Mouse (Mus musculus): ENCODE results near the gene Vti1a. TPM values are rescaled to one million over a fixed set of nuclear protein-coding genes. Genes with fewer than 3 reads are reported as not detected.

Gene Vti1a
- polyA plus RNA-seq, 1 experiment from 2014 or later: 33.4 TPM

DNA sequence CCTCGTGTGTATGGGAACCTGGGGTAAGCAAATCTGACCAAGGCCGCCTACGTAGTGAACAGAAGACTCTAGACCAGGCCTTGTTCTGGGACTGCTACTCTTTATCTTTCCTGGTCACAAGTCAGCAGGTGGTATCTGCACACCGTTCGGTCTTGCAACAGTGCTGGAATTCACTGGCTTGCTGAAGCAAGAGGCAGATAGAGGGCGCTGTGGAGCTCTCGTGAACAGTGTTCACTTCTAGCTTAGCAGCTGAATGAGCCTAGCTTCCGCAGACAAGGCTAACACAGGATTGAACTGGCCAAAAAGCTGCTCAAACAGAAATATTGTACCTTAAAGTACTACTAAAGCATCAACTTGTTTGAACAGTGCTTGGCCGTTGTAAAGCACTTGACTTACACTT, 229.4 kb downstream of the Vti1a start:
- Histone ChIP-seq H3K27ac (no peak overlapping the region), H3K36me3 (no peaks in the 10 kb centered on the region), H3K27me3 (peaks cover 9% of the 10 kb centered on the region; the same call in 1 of the 2 replicates), H3K9ac (replicated peaks) (no peak overlapping the region), H3K4me1 (replicated peaks) (peaks cover 14% of the 10 kb centered on the region; the same call in 1 of the 2 replicates), H3K9me3 (no peaks in the 10 kb centered on the region), H3K4me3 (replicated peaks) (no peak overlapping the region), H3K4me2 (no peak overlapping the region)
- 27% methylated on average over 9 of the region's 9 CpGs for WGBS
- no peak; the same call in 1 of the 2 replicates for ATAC-seq (ENCODE audit: insufficient number of reproducible peaks, insufficient read depth, low FRiP score, low TSS enrichment, low read depth)

DNA sequence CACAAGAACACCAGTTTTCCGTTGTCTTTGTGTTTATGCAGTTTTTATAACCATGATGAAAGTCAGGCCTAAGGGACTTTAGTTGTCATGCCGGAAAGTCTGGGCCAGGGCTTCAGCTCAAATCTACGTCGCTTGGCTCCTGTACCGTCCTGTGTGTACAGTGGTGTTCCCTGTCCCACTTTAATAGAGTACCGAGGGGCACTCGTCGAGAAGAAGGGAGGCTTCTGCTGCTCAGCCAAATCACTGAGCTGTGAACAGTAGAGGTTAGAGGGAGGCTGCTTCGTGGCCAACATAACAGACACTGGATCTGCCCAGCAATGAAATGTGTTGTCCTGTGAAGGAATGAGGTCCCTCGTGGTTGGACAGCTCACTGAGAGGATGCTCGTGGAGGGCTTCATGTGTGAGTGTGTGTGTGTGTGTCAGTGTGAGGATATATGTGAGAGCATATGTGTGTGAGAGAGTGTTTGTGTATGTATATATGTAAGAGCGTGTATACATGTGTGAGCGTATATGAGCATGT, 230.0 kb downstream of the Vti1a start:
- Histone ChIP-seq H3K9me3 (no peaks in the 10 kb centered on the region), H3K4me1 (replicated peaks) (peaks cover 17% of the 10 kb centered on the region), H3K27ac (no peak overlapping the region), H3K4me2 (no peak overlapping the region), H3K36me3 (no peaks in the 10 kb centered on the region), H3K9ac (replicated peaks) (no peak overlapping the region), H3K4me3 (replicated peaks) (no peak overlapping the region), H3K27me3 (peaks cover 9% of the 10 kb centered on the region; the same call in 1 of the 2 replicates)
- WGBS: 78% methylated on average over 13 of the region's 13 CpGs
- ATAC-seq (ENCODE audit: insufficient number of reproducible peaks, insufficient read depth, low FRiP score, low TSS enrichment, low read depth): no peak

DNA sequence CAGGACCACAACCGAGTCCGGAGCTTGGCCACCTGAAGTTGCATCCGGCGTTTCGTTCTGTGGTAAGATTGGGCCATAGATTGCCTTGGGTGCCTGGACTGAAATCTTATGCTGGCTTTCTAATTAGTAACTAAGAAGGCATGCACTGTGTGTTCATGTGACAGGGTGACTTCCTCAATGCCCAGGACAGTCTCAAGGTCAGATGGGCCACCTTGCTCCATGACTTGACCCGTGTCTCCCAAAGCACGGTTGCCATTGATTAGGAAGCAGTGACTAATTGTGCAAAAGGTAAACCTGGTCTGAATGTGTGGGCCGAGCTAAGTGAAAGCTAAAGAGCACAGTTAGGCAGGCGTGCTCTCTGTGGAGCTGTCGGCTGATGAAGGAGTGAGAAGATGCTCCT, 232.1 kb downstream of the Vti1a start:
- WGBS: 90% methylated on average over 10 of the region's 10 CpGs
- H3K9ac ChIP-seq (replicated peaks): no peak overlapping the region
- peaks cover 26% of the 10 kb centered on the region for H3K4me1 ChIP-seq (replicated peaks)
- H3K4me2 ChIP-seq: no peak overlapping the region
- H3K27ac ChIP-seq: no peak overlapping the region
- H3K36me3 ChIP-seq: no peaks in the 10 kb centered on the region
- ATAC-seq (ENCODE audit: insufficient number of reproducible peaks, insufficient read depth, low FRiP score, low TSS enrichment, low read depth): no peak
- H3K4me3 ChIP-seq (replicated peaks): no peak overlapping the region
- no peaks in the 10 kb centered on the region for H3K9me3 ChIP-seq
- H3K27me3 ChIP-seq: no peaks in the 10 kb centered on the region

DNA sequence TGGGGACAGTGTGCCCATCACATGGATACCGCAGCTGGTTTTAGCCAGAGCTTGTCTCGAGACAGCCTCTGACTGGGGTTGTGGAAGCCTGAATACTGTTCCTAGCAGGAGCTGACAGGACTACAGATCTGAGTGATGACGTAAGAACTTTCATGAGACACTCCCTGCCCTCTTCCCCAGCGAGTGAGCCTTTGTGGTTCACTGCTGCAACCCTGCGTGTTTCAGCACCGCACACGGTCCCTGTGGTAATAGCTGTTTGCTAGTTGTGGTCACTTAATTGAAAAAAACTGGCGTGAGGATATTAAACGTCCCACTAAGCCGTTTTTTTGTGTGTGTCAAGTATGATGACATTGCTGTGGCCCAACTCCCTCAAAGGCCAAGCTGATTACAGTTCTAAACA, 232.6 kb downstream of the Vti1a start:
- Histone ChIP-seq H3K36me3 (no peaks in the 10 kb centered on the region), H3K9ac (replicated peaks) (no peak overlapping the region), H3K9me3 (no peaks in the 10 kb centered on the region), H3K4me3 (replicated peaks) (no peak overlapping the region), H3K27me3 (no peaks in the 10 kb centered on the region), H3K4me2 (no peak overlapping the region), H3K27ac (no peak overlapping the region), H3K4me1 (replicated peaks) (peaks cover 26% of the 10 kb centered on the region)
- WGBS: 67% methylated on average over 10 of the region's 10 CpGs
- no peak for ATAC-seq (ENCODE audit: insufficient number of reproducible peaks, insufficient read depth, low FRiP score, low TSS enrichment, low read depth)

DNA sequence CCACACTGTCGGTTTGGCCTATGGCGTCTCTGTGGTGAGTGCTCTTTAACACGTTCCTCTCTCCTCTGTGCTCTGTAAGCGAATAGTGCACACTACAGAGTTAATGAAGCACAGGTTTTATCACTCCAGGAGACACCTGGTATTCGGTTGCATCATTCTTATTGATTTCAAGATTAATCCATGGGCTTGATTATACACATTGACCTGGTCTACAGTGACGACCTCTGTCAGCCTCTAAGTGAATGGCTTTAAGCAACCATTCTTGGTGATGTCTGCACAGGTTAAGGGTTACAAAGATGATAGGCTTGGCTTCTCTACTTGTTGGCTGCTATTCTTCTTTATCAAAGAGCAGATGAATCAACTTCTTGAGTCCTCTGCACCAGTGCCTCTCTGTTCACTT, 234.1 kb downstream of the Vti1a start:
- Histone ChIP-seq H3K36me3 (no peaks in the 10 kb centered on the region), H3K4me1 (replicated peaks) (peaks cover 32% of the 10 kb centered on the region), H3K27me3 (no peaks in the 10 kb centered on the region), H3K27ac (no peak overlapping the region), H3K4me2 (no peak overlapping the region), H3K9ac (replicated peaks) (no peak overlapping the region), H3K9me3 (no peaks in the 10 kb centered on the region), H3K4me3 (replicated peaks) (no peak overlapping the region)
- ATAC-seq (ENCODE audit: insufficient number of reproducible peaks, insufficient read depth, low FRiP score, low TSS enrichment, low read depth): no peak
- WGBS: 81% methylated on average over 6 of the region's 6 CpGs

DNA sequence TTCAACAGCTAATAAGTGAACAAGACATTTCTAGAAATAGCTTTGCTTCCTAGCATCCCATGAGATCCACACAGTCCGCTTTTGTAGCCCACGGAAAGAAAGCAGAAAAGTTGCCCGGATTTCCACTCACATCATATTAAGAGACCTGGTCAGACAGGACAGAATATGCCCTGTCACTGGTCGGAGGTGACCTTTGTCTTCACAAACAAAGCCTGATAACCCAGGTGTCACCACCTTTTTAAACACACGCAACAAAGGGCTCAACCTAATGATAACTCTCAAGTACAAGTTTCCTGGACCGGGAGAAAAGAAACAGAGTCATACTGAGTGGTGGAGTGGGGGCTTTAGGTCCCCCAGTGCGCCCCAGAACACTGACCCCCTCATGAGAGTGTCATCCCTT, 236.2 kb downstream of the Vti1a start:
- no peak overlapping the region for H3K9ac ChIP-seq (replicated peaks)
- no peak for ATAC-seq (ENCODE audit: insufficient number of reproducible peaks, insufficient read depth, low FRiP score, low TSS enrichment, low read depth)
- no peaks in the 10 kb centered on the region for H3K9me3 ChIP-seq
- H3K4me1 ChIP-seq (replicated peaks): peaks cover 41% of the 10 kb centered on the region
- H3K4me3 ChIP-seq (replicated peaks): no peak overlapping the region
- H3K27ac ChIP-seq: no peak overlapping the region
- no peaks in the 10 kb centered on the region for H3K36me3 ChIP-seq
- no peak overlapping the region for H3K4me2 ChIP-seq
- H3K27me3 ChIP-seq: no peaks in the 10 kb centered on the region
- 82% methylated on average over 7 of the region's 7 CpGs for WGBS

DNA sequence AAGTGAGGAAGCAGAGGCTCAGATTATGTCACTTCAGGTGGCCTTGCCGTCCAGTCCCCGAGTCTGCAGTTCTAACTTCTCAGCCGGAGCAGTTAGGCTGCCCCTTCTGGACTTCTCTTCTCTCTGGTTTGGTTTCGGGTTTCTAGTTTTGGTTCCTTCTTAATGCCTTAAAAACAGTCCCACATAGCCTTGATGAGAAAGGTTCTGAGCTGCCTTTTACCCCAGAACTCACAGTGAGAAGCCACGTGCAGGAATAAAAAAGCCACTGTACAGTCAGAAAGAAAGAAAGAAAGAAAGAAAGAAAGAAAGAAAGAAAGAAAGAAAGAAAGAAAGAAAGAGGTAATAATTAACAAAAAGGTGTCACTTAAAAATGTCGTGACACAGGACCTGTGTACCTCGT, 236.8 kb downstream of the Vti1a start:
- Histone ChIP-seq H3K27ac (no peak overlapping the region), H3K36me3 (no peaks in the 10 kb centered on the region), H3K4me1 (replicated peaks) (peaks cover 41% of the 10 kb centered on the region), H3K9ac (replicated peaks) (no peak overlapping the region), H3K4me2 (no peak overlapping the region), H3K4me3 (replicated peaks) (no peak overlapping the region), H3K27me3 (no peaks in the 10 kb centered on the region), H3K9me3 (no peaks in the 10 kb centered on the region)
- ATAC-seq (ENCODE audit: insufficient number of reproducible peaks, insufficient read depth, low FRiP score, low TSS enrichment, low read depth): no peak
- WGBS: 60% methylated on average over 7 of the region's 7 CpGs

DNA sequence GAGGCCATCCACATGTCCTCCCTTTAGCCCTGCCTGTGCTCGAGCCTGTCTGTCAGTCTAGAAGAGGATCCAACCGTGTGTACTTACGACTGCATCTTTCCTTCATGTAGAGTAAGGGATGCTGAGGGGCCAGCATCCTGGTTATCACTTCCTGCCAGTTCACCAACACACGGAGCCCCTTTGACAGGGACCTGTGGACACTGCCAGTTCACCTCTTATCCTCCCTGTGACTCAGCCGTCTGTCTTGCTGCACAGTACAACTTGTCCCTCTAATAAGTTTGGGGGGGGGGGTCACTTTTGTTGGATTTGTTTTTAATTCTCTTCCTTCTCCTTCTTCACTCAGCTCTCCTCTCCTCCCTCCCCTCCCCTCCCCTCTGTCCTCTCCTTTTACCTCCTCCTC, 238.2 kb downstream of the Vti1a start:
- H3K27me3 ChIP-seq: no peaks in the 10 kb centered on the region
- no peak overlapping the region for H3K4me2 ChIP-seq
- WGBS: 55% methylated on average over 5 of the region's 5 CpGs
- no peak overlapping the region for H3K27ac ChIP-seq
- no peaks in the 10 kb centered on the region for H3K36me3 ChIP-seq
- H3K9me3 ChIP-seq: no peaks in the 10 kb centered on the region
- no peak overlapping the region for H3K4me3 ChIP-seq (replicated peaks)
- peaks cover 38% of the 10 kb centered on the region for H3K4me1 ChIP-seq (replicated peaks)
- ATAC-seq (ENCODE audit: insufficient number of reproducible peaks, insufficient read depth, low FRiP score, low TSS enrichment, low read depth): no peak
- no peak overlapping the region for H3K9ac ChIP-seq (replicated peaks)

DNA sequence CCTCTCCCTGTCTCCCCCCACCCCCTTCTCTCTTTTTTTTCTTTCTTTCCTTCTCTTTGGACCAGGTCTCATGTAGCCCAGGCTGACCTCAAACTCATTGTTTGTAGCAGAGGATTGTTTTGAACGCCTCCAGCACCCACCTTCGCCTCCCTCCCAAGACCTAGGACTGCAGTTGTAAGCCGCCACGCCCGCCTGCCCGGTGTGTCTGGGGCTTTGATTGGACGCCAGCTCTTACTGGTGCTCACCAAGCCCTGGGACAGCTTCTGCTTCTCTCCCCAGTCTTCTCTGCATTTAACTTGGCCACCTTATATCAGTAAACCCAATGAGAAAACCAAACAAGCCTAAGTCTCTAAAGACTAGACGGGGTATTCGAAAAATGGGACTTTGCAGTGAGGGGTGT, 238.6 kb downstream of the Vti1a start:
- Histone ChIP-seq H3K36me3 (no peaks in the 10 kb centered on the region), H3K9me3 (no peaks in the 10 kb centered on the region), H3K9ac (replicated peaks) (no peak overlapping the region), H3K27me3 (no peaks in the 10 kb centered on the region), H3K4me3 (replicated peaks) (no peak overlapping the region), H3K27ac (no peak overlapping the region), H3K4me2 (no peak overlapping the region), H3K4me1 (replicated peaks) (peaks cover 42% of the 10 kb centered on the region)
- WGBS: 72% methylated on average over 9 of the region's 9 CpGs
- ATAC-seq (ENCODE audit: insufficient number of reproducible peaks, insufficient read depth, low FRiP score, low TSS enrichment, low read depth): no peak

DNA sequence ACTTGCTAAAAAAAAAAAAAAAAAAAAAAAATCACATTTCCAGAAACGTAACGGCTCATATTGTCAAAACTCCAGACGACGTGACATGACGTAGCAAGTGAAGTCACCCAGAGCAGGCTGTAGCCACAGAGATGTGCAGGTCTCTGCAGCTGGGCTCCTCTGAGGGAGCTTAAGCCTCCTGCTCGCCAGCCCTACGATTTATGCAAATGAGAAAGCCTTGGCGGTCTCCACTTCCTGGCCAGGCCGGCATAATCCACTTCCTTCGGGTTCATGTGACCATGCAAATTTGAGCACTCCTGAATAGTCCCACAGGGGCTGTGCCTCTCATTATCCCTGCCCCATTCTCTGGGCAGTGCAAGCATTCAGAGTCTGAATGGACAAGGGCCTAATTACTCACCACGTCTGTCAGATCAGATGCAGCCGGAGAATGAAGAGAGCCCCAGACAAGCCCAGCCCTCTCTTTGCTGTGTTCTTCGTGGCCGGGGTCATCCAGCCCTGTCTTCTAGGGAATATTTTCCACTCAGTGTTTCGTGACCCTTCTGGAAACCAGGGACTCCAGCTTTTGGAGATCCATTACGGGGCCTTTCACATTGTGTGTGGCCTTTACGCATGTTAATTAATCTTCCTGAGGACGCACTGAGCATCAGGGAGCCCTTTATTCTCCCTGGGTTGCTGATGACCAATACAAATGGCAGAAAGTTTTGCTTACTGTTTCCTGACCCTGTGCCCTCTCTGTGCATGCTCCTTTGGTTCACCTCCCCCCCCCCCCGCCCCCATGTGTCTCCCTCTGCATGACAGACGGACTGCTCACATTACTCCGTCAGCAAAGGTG, 240.3 kb downstream of the Vti1a start:
- Histone ChIP-seq H3K9ac (replicated peaks) (0 out of 2 replicates have a peak overlapping the region, but pooled peaks have one; percentile 0), H3K4me2 (peak overlapping the region; percentile 44), H3K27ac (no peak overlapping the region), H3K4me1 (replicated peaks) (peaks cover 47% of the 10 kb centered on the region), H3K9me3 (no peaks in the 10 kb centered on the region), H3K27me3 (no peaks in the 10 kb centered on the region), H3K4me3 (replicated peaks) (no peak overlapping the region), H3K36me3 (no peaks in the 10 kb centered on the region)
- WGBS: 9% methylated on average over 21 of the region's 21 CpGs
- ATAC-seq (ENCODE audit: insufficient number of reproducible peaks, insufficient read depth, low FRiP score, low TSS enrichment, low read depth): peak; percentile 77

DNA sequence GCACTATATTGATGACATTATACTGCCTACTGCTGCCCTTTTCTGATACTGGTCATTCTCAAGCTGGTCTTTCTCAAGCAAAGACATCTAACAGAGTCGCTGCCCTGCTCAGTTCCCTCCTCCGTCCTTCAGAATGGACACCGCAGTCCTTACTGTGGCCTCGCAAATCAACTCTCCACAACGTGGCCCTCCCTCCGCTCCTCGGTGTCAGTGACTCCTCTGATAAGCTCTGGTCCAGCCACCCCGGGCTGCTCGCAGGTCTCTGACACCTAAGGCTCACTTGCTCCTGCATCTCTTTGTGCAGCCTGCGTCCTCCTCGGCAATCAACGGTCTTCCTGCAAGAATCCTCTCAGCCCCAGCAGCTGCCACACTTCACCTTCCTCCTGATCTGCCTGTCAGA, 243.2 kb downstream of the Vti1a start:
- Histone ChIP-seq H3K4me3 (replicated peaks) (no peak overlapping the region), H3K27me3 (no peaks in the 10 kb centered on the region; the same call in 1 of the 2 replicates), H3K9ac (replicated peaks) (no peak overlapping the region), H3K4me2 (no peak overlapping the region), H3K27ac (0 out of 2 replicates have a peak overlapping the region, but pooled peaks have one; percentile 36), H3K4me1 (replicated peaks) (peaks cover 63% of the 10 kb centered on the region), H3K36me3 (no peaks in the 10 kb centered on the region), H3K9me3 (no peaks in the 10 kb centered on the region)
- WGBS: 68% methylated on average over 12 of the region's 12 CpGs
- no peak for ATAC-seq (ENCODE audit: insufficient number of reproducible peaks, insufficient read depth, low FRiP score, low TSS enrichment, low read depth)
